Mouse (Mus musculus): Measurements from ENCODE around the gene Gjb4.

DNA sequence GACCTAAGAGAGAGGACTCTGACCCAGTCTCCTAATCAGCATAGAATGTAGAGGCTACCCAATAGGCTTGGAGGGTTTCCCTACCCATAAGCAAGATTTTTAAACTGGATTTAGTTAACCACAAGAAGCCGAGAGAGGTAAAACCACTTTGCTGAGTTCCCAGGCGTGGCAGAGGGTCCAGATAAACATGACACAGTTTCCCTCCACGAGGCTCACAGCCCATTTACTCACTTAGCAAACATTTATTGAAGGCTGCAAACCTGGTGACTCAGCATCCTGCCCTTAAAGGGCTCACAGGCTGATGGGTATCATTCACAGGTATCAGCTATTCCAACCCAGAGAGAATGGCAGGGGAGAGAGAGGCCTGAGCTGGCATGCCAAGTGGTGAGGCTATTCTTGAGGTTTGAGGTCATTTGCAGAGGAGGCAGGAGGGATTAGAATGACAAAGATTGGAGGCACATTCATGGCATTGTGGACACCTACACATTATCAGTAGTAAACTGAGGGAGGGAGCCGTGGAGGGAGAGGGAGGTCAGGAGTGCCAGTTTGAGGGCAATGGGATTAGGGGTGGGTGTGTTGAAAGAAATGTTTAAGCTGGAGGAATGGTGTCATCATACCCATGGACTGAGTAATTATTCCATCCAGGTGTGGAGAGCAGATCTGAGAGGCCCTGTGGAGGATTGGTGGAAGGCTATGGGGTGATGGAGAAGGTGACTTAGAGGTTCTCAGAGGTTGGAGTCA lies 4.2 kb downstream of the Gjb4 start:
- TF ChIP-seq POLR2A (IDR thresholded peaks at IDR 0.05; ENCODE audit: insufficient read length, low read depth) (no peak), TCF12 (IDR thresholded peaks at IDR 0.05; ENCODE audit: insufficient read depth, poor library complexity, severe bottlenecking) (no peak), USF1 (IDR thresholded peaks at IDR 0.05; ENCODE audit: low read depth) (no peak), SRF (IDR thresholded peaks at IDR 0.05; ENCODE audit: control insufficient read depth, insufficient read length, low read depth) (no peak), CEBPB (IDR thresholded peaks at IDR 0.05; ENCODE audit: insufficient read depth, poor library complexity, severe bottlenecking) (no peak), MYOD1 (IDR thresholded peaks at IDR 0.05; ENCODE audit: control insufficient read depth in 1 of 3, insufficient read length in 2 of 3, low read depth in 2 of 3) (no peak)
